In the genomic region with DNA sequence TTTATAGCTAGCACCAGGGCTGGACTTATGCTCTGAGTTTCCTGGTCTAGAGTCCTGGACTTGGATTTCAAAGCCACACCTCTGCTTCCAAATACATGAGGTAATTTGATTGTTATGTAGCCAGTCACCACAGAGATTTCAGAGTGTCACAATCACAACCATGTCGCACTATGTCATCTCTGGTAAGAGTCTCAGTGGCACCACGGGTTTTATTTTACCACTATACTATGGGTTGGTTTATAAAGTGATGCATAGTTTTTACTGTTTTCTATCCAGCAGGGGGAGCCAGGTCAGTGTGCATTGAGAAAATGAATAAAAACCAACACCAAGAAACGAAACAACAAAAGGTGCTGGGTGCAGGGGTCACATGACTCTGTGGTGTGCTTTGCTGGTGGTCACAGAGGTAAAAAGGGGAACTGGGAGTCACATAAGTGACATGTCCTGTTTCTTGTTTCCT, we compare ENCODE assay signal across 8 mouse cellular contexts. TPM values are rescaled to one million over a fixed set of nuclear protein-coding genes. Genes with fewer than 3 reads are reported as not detected.
DNase-seq lines count a peak whose midpoint lies in the region; ATAC-seq lines count a peak whose summit lies in the region.

No protein-coding gene starts in this region.

- H3K27me3 ChIP-seq in liver, embryonic 11.5 days (replicated peaks; ENCODE audit: control insufficient read depth, insufficient read depth, low read length) = no peaks in the 10 kb centered on the region

- H3K9me3 ChIP-seq in liver, embryonic 11.5 days (ENCODE audit: control insufficient read depth, low read length) = no peaks in the 10 kb centered on the region

- no peak overlapping the region for H3K9ac ChIP-seq in liver, embryonic 11.5 days (ENCODE audit: low read depth, low read length)

- no peaks in the 10 kb centered on the region for H3K36me3 ChIP-seq in liver, embryonic 11.5 days (ENCODE audit: control insufficient read depth, insufficient read depth, low read length)

- no peaks in the 10 kb centered on the region for H3K4me1 ChIP-seq in liver, embryonic 11.5 days (replicated peaks; ENCODE audit: control insufficient read depth, insufficient read depth, low read length)

- H3K4me2 ChIP-seq in liver, embryonic 11.5 days = no peak overlapping the region

- H3K4me3 ChIP-seq in liver, embryonic 11.5 days (ENCODE audit: low read depth, low read length) = no peak overlapping the region

- no peak; the same call in 1 of the 2 replicates for ATAC-seq in liver, embryonic 11.5 days (replicated peaks; ENCODE audit: low FRiP score)
- ATAC-seq in granulocyte monocyte progenitor cell, adult 5-6 weeks (replicated peaks; ENCODE audit: poor library complexity, severe bottlenecking) = peak; percentile 82

- peak; percentile 29 for DNase-seq in adrenal gland, postnatal 14 days
- no peak for DNase-seq in adrenal gland, adult 18-20 months (ENCODE audit: low spot score in 2 of 2)
- peak; percentile 13 for DNase-seq in liver
- no peak for DNase-seq in liver, embryonic 11.5 days (ENCODE audit: low spot score)
- DNase-seq in lung, postnatal 14 days = peak; percentile 51
- peak; percentile 37 for DNase-seq in thymus, postnatal 4 days
- DNase-seq in right cerebral cortex, postnatal 4 days = no peak

- no peak overlapping the region for H3K27ac ChIP-seq in liver, embryonic 11.5 days (ENCODE audit: low read depth, low read length)

- 22% methylated on average over 3 of the region's 3 CpGs for WGBS in liver, embryonic 11.5 days

RNA-seq across cellular contexts. Expression of a gene that starts 15.8 kb away (rescaled TPM):
- 30.6 and 37.2 TPM in 2 replicates for total RNA-seq in adrenal gland, postnatal 14 days (2021)
- total RNA-seq in adrenal gland, adult 18-20 months (2021) = 10 to 100 TPM; 27.7 to 28.7 TPM
- polyA plus RNA-seq in liver, embryonic 11.5 days (2014; fragmentation: Nextera tagmentation; extraction: Ambion mirVana) = 14.9 and 16.8 TPM in 2 replicates
- total RNA-seq in granulocyte monocyte progenitor cell, adult 5-6 weeks (2014; fragmentation: Nextera tagmentation) = 13.2 and 24.8 TPM in 2 replicates
- 12.8 and 13.8 TPM in 2 replicates for total RNA-seq in granulocyte monocyte progenitor cell, adult 5-6 weeks (2017)

RNA-seq across cellular contexts. Expression of a gene that starts 45.2 kb away (rescaled TPM):
- 22.6 and 30.2 TPM in 2 replicates for total RNA-seq in adrenal gland, postnatal 14 days (2021)
- total RNA-seq in adrenal gland, adult 18-20 months (2021) = 10 to 100 TPM; 20.4 to 23.1 TPM
- polyA plus RNA-seq in liver, embryonic 11.5 days (2014; fragmentation: Nextera tagmentation; extraction: Ambion mirVana) = 8.1 and 8.3 TPM in 2 replicates
- total RNA-seq in granulocyte monocyte progenitor cell, adult 5-6 weeks (2014; fragmentation: Nextera tagmentation) = 39.3 and 55.1 TPM in 2 replicates
- 87.7 and 106 TPM in 2 replicates for total RNA-seq in granulocyte monocyte progenitor cell, adult 5-6 weeks (2017)

Comparison
In these comparisons a context has a peak if more than half of its experiments do, and no peak if none do; other contexts are left out.
1. DNase-seq: peak in adrenal gland, postnatal 14 days (single experiment), liver (single experiment), lung, postnatal 14 days (single experiment) and thymus, postnatal 4 days (single experiment); none in adrenal gland, adult 18-20 months (0 of 2), liver, embryonic 11.5 days (single experiment) and right cerebral cortex, postnatal 4 days (single experiment).